Mouse (Mus musculus) hindlimb bud, embryonic 11.5 days (tissue): Measurements from ENCODE around the gene Opcml.

ENCODE experiments used
- DNase-seq: peaks from one replicate; pipeline ENCODE4 v3.0.0-alpha.2; 2012; ENCODE audit warnings: low read depth, low spot score; ENCODE audit errors: extremely low spot score

Opcml gene

GRCm38 (mm10) chr9:28481261-28481660 is 690.7 kb downstream of the Opcml start:
- no peak for DNase-seq

- no peak for DNase-seq
These were observed 697.9 kb downstream of the Opcml start for GRCm38 (mm10) chr9:28488499-28488898.

- DNase-seq = no peak
These were observed 699.3 kb downstream of the Opcml start for GRCm38 (mm10) chr9:28489828-28490227.

GRCm38 (mm10) chr9:28490410-28490809 is 699.8 kb downstream of the Opcml start:
- no peak for DNase-seq

- no peak for DNase-seq
These were observed 709.5 kb downstream of the Opcml start for GRCm38 (mm10) chr9:28499841-28500794.

- DNase-seq = no peak
These were observed 723.3 kb downstream of the Opcml start for GRCm38 (mm10) chr9:28513905-28514304.

GRCm38 (mm10) chr9:28533191-28533590 is 742.6 kb downstream of the Opcml start:
- DNase-seq = no peak

GRCm38 (mm10) chr9:28535006-28535405 is 744.4 kb downstream of the Opcml start:
- no peak for DNase-seq

GRCm38 (mm10) chr9:28536637-28537036 is 746.1 kb downstream of the Opcml start:
- no peak for DNase-seq

- DNase-seq = no peak
These were observed 757.6 kb downstream of the Opcml start for GRCm38 (mm10) chr9:28548189-28548588.

GRCm38 (mm10) chr9:28552387-28553182 is 762.0 kb downstream of the Opcml start:
- no peak for DNase-seq

- DNase-seq = no peak
These were observed 768.1 kb downstream of the Opcml start for GRCm38 (mm10) chr9:28558628-28559027.

GRCm38 (mm10) chr9:28561761-28562160 is 771.2 kb downstream of the Opcml start:
- DNase-seq = no peak

- DNase-seq = no peak
These were observed 772.6 kb downstream of the Opcml start for GRCm38 (mm10) chr9:28563066-28563683.

GRCm38 (mm10) chr9:28569041-28569522 is 778.5 kb downstream of the Opcml start:
- no peak for DNase-seq

GRCm38 (mm10) chr9:28569776-28570175 is 779.2 kb downstream of the Opcml start:
- DNase-seq = no peak

GRCm38 (mm10) chr9:28571682-28572081 is 781.1 kb downstream of the Opcml start:
- DNase-seq = no peak

- DNase-seq = no peak
These were observed 781.7 kb downstream of the Opcml start for GRCm38 (mm10) chr9:28572136-28572774.

- DNase-seq = no peak
These were observed 788.2 kb downstream of the Opcml start for GRCm38 (mm10) chr9:28578730-28579129.

- no peak for DNase-seq
These were observed 796.7 kb downstream of the Opcml start for GRCm38 (mm10) chr9:28587253-28587652.
